Comparison of ENCODE assay signal across 14 mouse cellular contexts in the genomic region with DNA sequence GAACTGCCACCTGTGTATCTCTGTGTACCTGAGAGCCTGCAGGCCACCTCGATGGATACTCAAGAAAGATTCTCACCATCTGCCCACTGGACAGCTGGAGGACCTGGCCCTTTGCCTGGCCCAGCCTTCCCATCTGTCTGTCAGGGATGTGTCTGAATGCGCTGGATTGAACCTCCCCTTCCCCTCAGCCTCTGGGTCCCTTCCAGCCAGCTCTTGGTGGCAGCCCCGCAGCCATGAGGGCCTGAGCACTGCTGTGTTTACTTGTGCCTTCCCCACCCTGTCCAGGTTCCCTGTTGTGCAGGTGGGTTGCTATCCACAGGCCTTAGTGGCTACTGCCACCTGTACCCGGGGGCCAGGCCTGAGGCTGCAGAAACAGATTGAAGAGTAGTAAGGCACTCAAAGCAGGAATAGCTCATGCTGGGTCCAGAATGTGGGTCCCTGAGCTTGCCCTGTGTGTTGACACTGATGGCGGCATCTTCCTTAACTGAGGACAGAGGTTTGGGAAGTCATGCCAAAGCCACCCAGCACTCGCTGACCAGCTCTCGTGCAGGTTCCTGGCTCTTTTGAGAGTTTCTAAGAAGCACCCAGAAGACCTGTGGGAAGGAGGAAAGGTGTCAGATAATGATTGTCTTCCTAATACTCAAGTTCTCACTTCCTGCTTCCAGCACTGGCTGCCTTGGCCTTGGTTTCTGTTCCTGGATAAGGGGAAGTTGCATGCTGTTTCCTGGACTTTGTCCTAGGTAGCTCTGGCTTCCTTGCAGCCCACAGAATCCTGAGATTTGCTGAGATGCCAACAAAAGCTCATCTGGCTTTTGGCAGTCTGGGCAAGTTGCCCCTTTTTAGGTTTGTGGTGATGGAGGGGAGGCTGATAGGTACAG.
A peak's percentile ranks its signal among the peaks of the same experiment; 100 is the strongest.
DNase-seq lines count a peak whose midpoint lies in the region; ATAC-seq and TF ChIP-seq lines count a peak whose summit lies in the region.
"Had no signal": no experiment of that assay in that cellular context is flagged by ENCODE, and none has a peak within 500 bp of the region (broad histone marks: within the 10 kb centered on the region; RNA-seq: fewer than 3 reads in every experiment).

No protein-coding gene starts in this region.

- no peaks in the 10 kb centered on the region for H3K4me1 ChIP-seq in kidney, adult 2 months (ENCODE audit: control insufficient read depth, insufficient read depth, low read length)
- H3K4me1 ChIP-seq: embryonic facial prominence, embryonic 12.5 days; liver, embryonic 13.5 days; stomach, embryonic 15.5 days had no signal

- H3K4me3 ChIP-seq in kidney, adult 2 months (ENCODE audit: insufficient read depth, low read depth, low read length) = no peak overlapping the region
- H3K4me3 ChIP-seq: embryonic facial prominence, embryonic 12.5 days; liver, embryonic 13.5 days; neural tube, embryonic 13.5 days; stomach, embryonic 15.5 days had no signal

- DNase-seq in frontal cortex, postnatal 36 days (ENCODE audit: low spot score in 2 of 2) = no peak
- DNase-seq in kidney, adult 2 months = peak; percentile 50
- no peak for DNase-seq in kidney, postnatal 4 days
- peak; percentile 90 for DNase-seq in brain, adult 2 months (ENCODE audit: low read depth, low spot score)
- DNase-seq in cerebellum, postnatal 25 days = peak; percentile 74 to 75
- DNase-seq: liver, embryonic 13.5 days; right cerebral cortex, postnatal 25 days had no signal

- peaks cover 1% of the 10 kb centered on the region; the same call in 1 of the 2 replicates for H3K36me3 ChIP-seq in kidney, adult 2 months (ENCODE audit: control insufficient read depth, insufficient read depth, low read length)

- no peak for TF ChIP-seq POLR2A in kidney, adult 2 months (IDR thresholded peaks at IDR 0.05; ENCODE audit: low read depth, low read length)

- no peak overlapping the region for H3K27ac ChIP-seq in kidney, adult 2 months (ENCODE audit: insufficient read depth, low read depth, low read length)
- H3K27ac ChIP-seq: embryonic facial prominence, embryonic 12.5 days; liver, embryonic 13.5 days; neural tube, embryonic 13.5 days; stomach, embryonic 15.5 days had no signal

- 65% methylated on average over 7 of the region's 7 CpGs for WGBS in kidney, adult 2 months

- TF ChIP-seq CTCF in kidney, adult 2 months (conservative IDR thresholded peaks at IDR 0.05; ENCODE audit: insufficient read depth, insufficient read length, low read depth, low read length) = no peak

- no peaks in the 10 kb centered on the region for H3K27me3 ChIP-seq in kidney, adult 2 months (replicated peaks; ENCODE audit: control insufficient read depth, insufficient read depth, low read length)
- H3K27me3 ChIP-seq: embryonic facial prominence, embryonic 12.5 days; liver, embryonic 13.5 days; neural tube, embryonic 13.5 days; stomach, embryonic 15.5 days had no signal

- ATAC-seq in frontal cortex, adult (ENCODE audit: low TSS enrichment) = peak; percentile 19; the same call in 1 of the 2 replicates
- no peak for ATAC-seq in erythroblast, adult 5-6 weeks (replicated peaks; ENCODE audit: low FRiP score, poor library complexity, severe bottlenecking)
- ATAC-seq in inflammation-experienced regulatory T-cells, adult 6 months = no peak
- ATAC-seq: forebrain, embryonic 16.5 days had no signal

Comparison
In these comparisons a context has a peak if more than half of its experiments do, and no peak if none do; other contexts are left out.
1. DNase-seq: peak in kidney, adult 2 months (single experiment), brain, adult 2 months (single experiment) and cerebellum, postnatal 25 days (2 of 2); none in frontal cortex, postnatal 36 days (0 of 2) and kidney, postnatal 4 days (0 of 2).